Mouse (Mus musculus): ENCODE measurements at regions not wholly inside any gene's neighbourhood (a gene's known extent, or its start where the extent isn't known, plus 50 kb on each side); places are given as distances from the start of the nearest gene placed in this dataset.

DNA sequence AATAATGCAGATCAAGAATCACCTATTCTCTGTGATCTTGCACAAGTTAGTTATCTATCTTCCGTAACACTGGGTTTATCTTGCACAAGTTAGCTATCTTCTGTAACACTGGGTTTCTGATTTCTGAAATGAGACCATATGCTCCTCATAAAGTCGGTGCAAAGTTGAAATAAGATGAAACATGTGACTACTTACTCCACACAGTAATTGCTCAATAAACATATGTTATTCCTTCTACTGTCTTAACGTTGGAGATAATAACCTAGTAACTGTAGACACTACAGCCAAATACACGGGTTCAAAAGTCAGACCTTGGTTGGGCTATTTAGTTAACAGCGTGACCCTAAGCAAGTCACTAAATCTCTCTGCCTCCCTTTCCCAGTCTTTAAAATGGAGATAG, 65.8 kb upstream of the Atp11b start:
- no peak for DNase-seq
- intact Hi-C loops (cut with DNase I; ENCODE audit: low total_unique reads): no loop called here

DNA sequence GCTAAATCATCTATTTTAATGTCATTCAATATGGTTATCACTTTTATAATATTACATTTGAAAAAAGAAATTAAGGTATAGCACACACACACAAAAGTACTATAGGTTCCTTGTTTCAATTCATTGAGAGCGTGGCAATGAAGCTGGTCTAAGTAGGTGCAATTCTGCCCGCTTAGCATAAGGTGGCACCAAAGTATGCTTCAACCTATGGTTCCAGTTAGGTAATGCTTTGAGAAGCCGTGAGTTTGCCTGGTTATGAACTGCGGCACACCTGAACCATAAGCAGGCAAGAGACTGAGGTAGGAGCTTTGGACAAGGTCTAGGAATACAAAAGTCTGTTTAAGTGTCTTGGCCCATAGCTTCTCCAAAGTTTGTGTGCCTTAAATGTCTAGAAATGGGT, 65.1 kb upstream of the Atp11b start:
- no peak for DNase-seq
- intact Hi-C loops (cut with DNase I; ENCODE audit: low total_unique reads): no loop called here

DNA sequence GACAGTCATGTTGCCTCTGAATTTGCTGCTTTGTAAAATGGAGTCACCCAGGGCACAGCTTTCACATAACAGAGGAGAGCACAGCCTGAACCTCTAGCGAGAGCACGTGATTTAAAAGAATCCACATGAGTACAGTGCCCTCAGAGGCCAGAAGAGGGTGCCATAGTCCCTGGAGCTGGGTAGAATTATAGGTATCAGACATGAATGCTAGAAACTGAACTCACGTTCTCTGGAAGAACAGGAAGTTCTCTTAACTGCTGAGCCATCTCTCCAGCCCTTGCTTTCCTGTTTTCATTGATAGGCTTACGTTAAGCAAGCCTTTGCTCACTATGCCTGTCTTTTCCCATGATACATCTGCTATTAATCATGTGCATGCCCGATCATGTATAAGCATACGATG, 60.9 kb upstream of the Atp11b start:
- peak; percentile 35 for DNase-seq
- intact Hi-C loops (cut with DNase I; ENCODE audit: low total_unique reads): loop anchor here (5.0 to 10.0 kb wide), 2 partner anchors 282 to 369 kb away; no protein-coding TSS in a partner anchor

DNA sequence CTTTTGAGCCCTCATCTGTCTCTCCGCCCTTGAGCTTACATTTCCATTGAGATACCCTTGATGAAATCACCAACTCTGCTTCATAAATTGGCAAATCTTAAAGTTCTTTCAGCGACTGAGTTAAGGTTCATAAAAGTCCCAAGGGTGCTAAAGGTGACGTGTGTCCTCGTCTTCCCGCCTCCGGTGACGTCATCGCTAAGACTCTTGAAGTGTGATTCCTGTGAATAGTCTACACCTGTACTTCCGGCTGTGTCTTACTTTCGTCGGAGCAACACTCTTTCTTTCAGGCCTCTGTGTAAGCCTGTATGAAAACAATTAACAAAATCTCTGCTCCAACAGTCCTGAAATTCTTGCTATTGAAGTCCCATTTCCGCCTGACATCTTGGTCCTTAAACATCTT, 60.4 kb upstream of the Atp11b start:
- DNase-seq: no peak
- intact Hi-C loops (cut with DNase I; ENCODE audit: low total_unique reads): loop anchor here (5.0 to 10.0 kb wide), 2 partner anchors 281 to 369 kb away; no protein-coding TSS in a partner anchor

DNA sequence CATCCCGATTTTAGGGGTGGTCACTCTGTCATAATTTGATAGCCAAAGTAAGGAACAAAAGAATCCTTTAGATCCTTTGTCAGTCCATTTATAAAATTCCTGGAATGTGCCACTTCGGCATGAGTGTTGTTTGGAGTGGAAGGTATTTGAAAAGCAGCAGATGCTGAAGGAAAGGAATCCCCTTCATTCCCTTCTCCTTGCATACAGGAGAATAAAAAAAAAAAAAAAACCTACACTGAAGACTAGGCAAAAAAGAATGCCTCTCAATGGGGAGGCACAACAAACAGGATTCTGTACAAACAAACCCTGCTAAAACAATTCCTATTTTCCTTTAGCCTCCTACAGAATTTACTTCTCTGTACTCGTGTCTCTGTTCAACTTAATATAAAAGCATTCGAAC, 59.7 kb upstream of the Atp11b start:
- no peak for DNase-seq
- intact Hi-C loops (cut with DNase I; ENCODE audit: low total_unique reads): loop anchor here (5.0 to 10.0 kb wide), 2 partner anchors 281 to 368 kb away; no protein-coding TSS in a partner anchor

DNA sequence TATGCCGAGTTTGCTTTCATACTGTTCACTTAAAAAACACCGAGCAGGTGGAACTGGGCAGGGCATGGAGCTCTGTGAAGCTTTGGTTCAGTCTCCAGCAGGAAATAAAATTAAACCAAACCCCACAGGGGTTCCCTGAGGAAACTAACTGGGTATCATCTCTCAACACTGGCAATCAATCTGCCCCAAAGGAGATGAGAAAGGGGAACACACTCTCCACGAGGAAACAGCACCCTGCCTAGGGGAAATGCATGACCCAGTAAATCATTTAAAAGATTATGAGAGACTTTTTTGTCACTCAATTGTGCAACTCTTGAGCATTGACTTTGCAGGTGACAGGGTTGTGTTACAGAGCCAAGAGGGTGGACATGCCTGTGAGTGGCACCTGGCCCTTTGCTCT, 58.0 kb upstream of the Atp11b start:
- DNase-seq: no peak

DNA sequence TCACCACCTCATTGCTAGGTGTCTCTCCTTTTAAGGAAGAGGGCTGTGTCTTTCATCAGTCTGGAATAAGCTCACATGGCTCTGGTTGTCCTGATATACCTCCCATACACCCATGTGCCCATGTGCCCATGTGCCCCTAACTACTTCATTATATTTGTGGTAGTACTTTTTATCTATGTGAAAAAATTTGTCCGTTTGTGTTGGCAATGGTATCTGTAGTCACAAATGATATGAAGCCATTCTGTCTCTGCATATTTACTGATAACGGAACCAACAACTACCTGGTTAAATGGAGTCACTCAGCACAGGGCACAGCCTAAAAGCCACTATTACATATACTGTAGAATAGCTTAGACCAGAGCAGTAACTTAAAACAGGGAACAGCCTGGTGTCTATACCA, 54.6 kb upstream of the Atp11b start:
- intact Hi-C loops (cut with DNase I; ENCODE audit: low total_unique reads): loop anchor here (10.0 kb wide), 1 partner anchor 276 kb away; no protein-coding TSS in a partner anchor
- DNase-seq: no peak

More for the DNA sequence above, 58.0 kb upstream of the Atp11b start:
- intact Hi-C loops (cut with DNase I; ENCODE audit: low total_unique reads): loop anchor here (10.0 kb wide), 1 partner anchor 279 kb away; no protein-coding TSS in a partner anchor

DNA sequence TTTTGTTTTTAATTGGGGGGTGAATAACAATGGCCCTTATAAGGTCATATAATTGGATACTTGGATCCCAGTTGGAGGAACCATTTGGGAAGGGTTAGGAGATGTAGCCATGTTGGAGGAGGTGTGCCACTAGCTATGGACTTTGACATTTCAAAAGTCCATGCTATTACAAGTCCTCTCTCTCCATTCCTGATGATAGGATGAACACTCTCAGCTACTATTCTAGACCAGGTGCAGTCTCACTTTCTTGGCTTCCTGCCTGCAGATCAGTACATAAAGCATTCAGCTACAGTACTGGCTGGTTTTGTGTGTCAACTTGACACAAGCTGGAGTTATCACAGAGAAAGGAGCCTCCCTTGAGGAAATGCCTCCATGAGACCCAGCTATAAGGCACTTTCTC, 53.9 kb upstream of the Atp11b start:
- intact Hi-C loops (cut with DNase I; ENCODE audit: low total_unique reads): loop anchor here (10.0 kb wide), 1 partner anchor 275 kb away; no protein-coding TSS in a partner anchor
- no peak for DNase-seq

DNA sequence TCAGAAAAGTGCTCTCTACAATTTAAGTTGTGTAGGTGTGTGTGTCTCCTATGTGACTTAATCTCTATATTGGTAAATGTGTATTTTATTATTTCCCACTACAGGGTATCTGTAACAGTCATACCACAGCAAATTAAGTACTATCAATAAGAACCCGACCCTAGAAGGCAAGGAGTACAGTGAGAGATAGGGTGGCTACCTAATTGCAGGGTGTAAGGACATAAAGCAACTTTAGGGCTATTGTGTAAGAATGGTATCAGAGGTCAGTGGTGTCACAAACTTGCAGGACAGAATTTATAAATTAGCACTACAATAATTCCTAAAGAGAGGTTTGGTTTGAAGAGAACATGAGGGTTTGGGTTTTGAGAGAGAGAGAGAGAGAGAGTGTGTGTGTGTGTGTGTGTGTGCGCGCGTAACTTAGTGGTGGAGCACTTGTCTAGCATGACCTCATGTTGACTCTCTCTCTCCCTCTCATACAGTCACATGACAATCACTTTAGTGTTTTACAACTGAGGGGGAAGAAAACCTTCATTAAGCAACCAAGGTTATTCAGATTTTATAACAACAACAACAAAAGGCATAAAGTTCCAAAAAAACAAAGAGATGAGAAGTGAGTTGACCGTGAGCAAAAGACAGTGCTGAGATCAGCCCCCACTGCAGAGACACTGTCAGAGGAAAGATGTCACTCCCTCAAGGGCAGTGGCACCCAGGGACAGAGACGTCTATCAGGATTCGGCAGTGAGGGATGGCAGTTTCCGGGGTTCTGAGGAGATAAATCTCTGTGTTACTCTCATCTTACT, 50.2 kb upstream of the Atp11b start:
- DNase-seq: no peak
- intact Hi-C loops (cut with DNase I; ENCODE audit: low total_unique reads): no loop called here

Data from gastrocnemius, postnatal 14 days (tissue).